Mouse (Mus musculus) gastrocnemius, postnatal 4 days (tissue): ENCODE data around the gene Cilp. TPM values are rescaled to one million over a fixed set of nuclear protein-coding genes. Genes with fewer than 3 reads are reported as not detected.
"Not testable (repeated sequence)": the region's sequence is repeated elsewhere in the genome, so short reads cannot be mapped to it uniquely, and the experiment has no call there.

Experiments used
- DNase-seq, 2 experiments: peaks; one replicate each; pipeline ENCODE4 v3.0.0; 2021 to 2022; ENCODE audit warnings: low spot score in 2 of 2, mixed read lengths in 2 of 2
- long read RNA-seq, 2 experiments: library from polyadenylated mRNA; stranded (forward); transcript quantifications; one replicate each; pipeline ENCODE4 v2.0.0; 2021
- total RNA-seq, 2 experiments: library from RNA; stranded (reverse); gene quantifications; 2 replicates each; pipeline ENCODE4 v1.2.3; 2021

The Cilp gene
- 10 to 100 TPM; 56.9 to 59.0 TPM for total RNA-seq
- long read RNA-seq, experiment 1, full-length matches to known transcripts = 19 of 48 reads
- long read RNA-seq, experiment 1, partial matches to known transcripts = 28 of 48 reads
- long read RNA-seq, experiment 1, other reads (novel, unspliced or antisense) = 1 of 48 reads
- long read RNA-seq, experiment 2, full-length matches to known transcripts = 33 of 78 reads
- long read RNA-seq, experiment 2, partial matches to known transcripts = 44 of 78 reads
- long read RNA-seq, experiment 2, other reads (novel, unspliced or antisense) = 1 of 78 reads

- peak; percentile 37 to 70 for DNase-seq
These were observed at the start of gene Cilp for GRCm38 (mm10) chr9:65264959-65265358. Cilp (plus strand) TSS chr9:65265180.

GRCm38 (mm10) chr9:65215494-65216126, 49.4 kb upstream of the Cilp start:
- no peak for DNase-seq

GRCm38 (mm10) chr9:65216972-65217371, 48.0 kb upstream of the Cilp start:
- no peak for DNase-seq

GRCm38 (mm10) chr9:65217661-65218060, 47.3 kb upstream of the Cilp start:
- no peak for DNase-seq

GRCm38 (mm10) chr9:65218916-65219315, 46.1 kb upstream of the Cilp start:
- DNase-seq = no peak

- DNase-seq = not testable (repeated sequence)
These were observed 44.6 kb upstream of the Cilp start for GRCm38 (mm10) chr9:65220398-65220797.

GRCm38 (mm10) chr9:65223927-65224326, 41.1 kb upstream of the Cilp start:
- no peak for DNase-seq

- DNase-seq = peak in 1 of 2 experiments; percentile 52
These were observed 39.2 kb upstream of the Cilp start for GRCm38 (mm10) chr9:65225795-65226194.

- DNase-seq = no peak
These were observed 34.7 kb upstream of the Cilp start for GRCm38 (mm10) chr9:65230250-65230649.

- DNase-seq = no peak
These were observed 33.7 kb upstream of the Cilp start for GRCm38 (mm10) chr9:65231284-65231683.

GRCm38 (mm10) chr9:65233243-65233985, 31.6 kb upstream of the Cilp start:
- DNase-seq = no peak

GRCm38 (mm10) chr9:65234734-65235133, 30.2 kb upstream of the Cilp start:
- no peak for DNase-seq

- no peak for DNase-seq
These were observed 29.4 kb upstream of the Cilp start for GRCm38 (mm10) chr9:65235601-65236000.

- peak in 1 of 2 experiments; percentile 31 for DNase-seq
These were observed 27.4 kb upstream of the Cilp start for GRCm38 (mm10) chr9:65237616-65238015.

- DNase-seq = no peak
These were observed 26.7 kb upstream of the Cilp start for GRCm38 (mm10) chr9:65238191-65238760.

- no peak for DNase-seq
These were observed 25.8 kb upstream of the Cilp start for GRCm38 (mm10) chr9:65239176-65239575.

- no peak for DNase-seq
These were observed 25.2 kb upstream of the Cilp start for GRCm38 (mm10) chr9:65239731-65240130.

GRCm38 (mm10) chr9:65240587-65240986, 24.4 kb upstream of the Cilp start:
- no peak for DNase-seq

GRCm38 (mm10) chr9:65241973-65242372, 23.0 kb upstream of the Cilp start:
- no peak for DNase-seq

GRCm38 (mm10) chr9:65243249-65243648, 21.7 kb upstream of the Cilp start:
- DNase-seq = peak in 1 of 2 experiments; percentile 29

GRCm38 (mm10) chr9:65244036-65244806, 20.8 kb upstream of the Cilp start:
- DNase-seq = no peak
